Mouse (Mus musculus) embryo, embryonic 9.5 days (tissue): Measurements from ENCODE around the gene Exoc4.

Experiments used
- DNase-seq: peaks from one replicate; pipeline ENCODE4 v3.0.0-alpha.2; 2017; ENCODE audit errors: extremely low spot score

The Exoc4 gene

GRCm38 (mm10) chr6:33930087-33930945 lies 681.4 kb downstream of the Exoc4 start:
- no peak for DNase-seq

GRCm38 (mm10) chr6:33937906-33938305 lies 689.0 kb downstream of the Exoc4 start:
- no peak for DNase-seq

- no peak for DNase-seq
Observed at GRCm38 (mm10) chr6:33939169-33939568, 690.3 kb downstream of the Exoc4 start.

- DNase-seq = no peak
Observed at GRCm38 (mm10) chr6:33946911-33947489, 698.1 kb downstream of the Exoc4 start.

- DNase-seq = no peak
Observed at GRCm38 (mm10) chr6:33950113-33950512, 701.2 kb downstream of the Exoc4 start.

DNA sequence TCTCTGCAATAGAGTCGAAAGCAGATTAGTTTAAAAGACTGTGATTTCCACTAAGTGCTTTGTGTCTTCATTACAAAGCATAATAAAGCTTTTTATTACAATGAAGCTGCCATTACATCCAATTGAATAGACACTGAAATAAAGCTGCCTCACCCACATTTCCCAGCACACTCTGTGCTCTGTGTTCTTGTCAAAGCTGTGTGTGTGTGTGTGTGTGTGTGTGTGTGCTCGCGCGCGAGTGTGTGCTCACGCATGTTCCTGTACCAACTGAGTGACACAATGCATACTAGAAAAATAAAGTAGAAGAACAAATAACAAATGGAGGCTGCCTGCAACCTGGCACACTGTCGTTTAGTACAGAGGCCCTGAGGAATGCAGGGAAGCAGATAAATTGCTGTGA lies 706.6 kb downstream of the Exoc4 start:
- DNase-seq = no peak

DNA sequence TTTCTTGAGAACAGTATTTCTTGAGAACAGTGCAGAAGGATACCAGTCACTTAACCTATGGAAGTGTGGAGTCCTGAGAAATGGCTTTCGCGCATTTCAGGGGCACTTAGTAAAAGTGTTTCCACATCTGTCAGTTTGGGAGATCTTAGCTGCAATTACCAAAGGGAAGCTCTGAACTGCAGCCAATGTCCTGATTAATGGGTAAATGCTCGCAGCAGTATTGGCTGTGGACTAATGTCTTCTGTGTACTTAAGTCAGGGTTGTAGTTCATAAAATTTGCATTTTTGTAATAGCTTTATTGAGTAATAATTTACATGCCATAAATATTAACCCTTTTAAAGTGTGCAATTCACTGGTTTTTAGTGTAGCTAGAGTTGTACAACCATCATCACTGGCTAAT lies 709.4 kb downstream of the Exoc4 start:
- no peak for DNase-seq

DNA sequence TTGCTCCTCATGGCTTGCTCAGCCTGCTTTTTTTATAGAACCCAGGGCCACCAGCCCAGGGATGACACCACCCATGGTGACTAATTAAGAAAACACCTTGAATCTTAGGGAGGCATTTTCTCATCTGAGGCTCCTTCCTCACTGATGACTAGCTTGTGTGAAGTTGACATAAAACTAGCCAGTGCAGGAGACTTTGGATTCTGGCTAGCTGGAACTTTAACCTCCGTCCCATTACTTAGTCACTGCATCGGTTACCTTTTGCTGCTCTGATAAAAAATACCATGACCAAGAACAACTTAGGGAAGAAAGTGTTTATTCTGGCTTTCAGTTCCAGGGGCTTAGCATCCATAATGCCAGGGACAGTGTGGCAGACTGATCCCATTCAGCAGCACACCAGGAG lies 711.9 kb downstream of the Exoc4 start:
- no peak for DNase-seq

GRCm38 (mm10) chr6:33963092-33963491 lies 714.2 kb downstream of the Exoc4 start:
- no peak for DNase-seq

DNA sequence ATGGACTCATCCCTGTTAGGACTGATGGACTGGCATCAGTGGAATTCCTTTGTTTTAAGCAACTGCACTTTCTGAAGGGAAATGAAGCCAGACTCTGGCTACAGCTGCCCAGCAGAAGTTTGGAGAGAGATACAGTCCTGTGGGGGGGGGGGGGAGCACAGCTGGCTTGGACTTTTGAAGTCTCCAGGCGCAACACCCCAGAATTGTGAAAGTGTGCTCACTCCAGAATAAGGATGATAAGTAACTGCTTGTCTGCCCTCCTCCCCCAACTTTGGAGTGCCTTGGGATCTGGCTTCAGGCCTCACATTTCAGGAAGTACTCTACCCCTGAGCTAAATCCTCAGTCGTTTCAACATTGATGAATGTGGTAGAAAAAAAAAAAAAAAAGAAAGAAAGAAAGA lies 716.7 kb downstream of the Exoc4 start:
- DNase-seq = no peak

- no peak for DNase-seq
Observed at GRCm38 (mm10) chr6:33968746-33969145, 719.9 kb downstream of the Exoc4 start.

GRCm38 (mm10) chr6:33972801-33973200 lies 723.9 kb downstream of the Exoc4 start:
- no peak for DNase-seq

DNA sequence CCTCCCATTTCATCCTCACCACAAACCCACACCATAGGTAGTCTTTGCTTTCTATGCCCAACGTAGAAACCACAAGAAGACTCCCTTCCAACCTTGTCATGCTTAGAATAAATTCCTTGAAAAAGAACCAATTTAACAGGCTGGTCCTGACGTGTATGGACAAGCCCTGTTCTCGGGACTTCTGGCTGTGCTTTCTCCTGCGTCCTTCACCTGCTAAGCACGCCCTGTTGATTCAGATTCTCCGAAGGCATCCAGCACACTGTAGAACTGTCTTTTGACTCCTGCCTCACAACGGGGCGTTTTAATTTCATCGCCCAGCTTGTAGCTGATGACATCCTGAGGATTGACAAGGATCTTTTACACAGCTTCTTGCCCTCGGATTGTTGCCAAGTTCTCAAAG lies 727.7 kb downstream of the Exoc4 start:
- no peak for DNase-seq

DNA sequence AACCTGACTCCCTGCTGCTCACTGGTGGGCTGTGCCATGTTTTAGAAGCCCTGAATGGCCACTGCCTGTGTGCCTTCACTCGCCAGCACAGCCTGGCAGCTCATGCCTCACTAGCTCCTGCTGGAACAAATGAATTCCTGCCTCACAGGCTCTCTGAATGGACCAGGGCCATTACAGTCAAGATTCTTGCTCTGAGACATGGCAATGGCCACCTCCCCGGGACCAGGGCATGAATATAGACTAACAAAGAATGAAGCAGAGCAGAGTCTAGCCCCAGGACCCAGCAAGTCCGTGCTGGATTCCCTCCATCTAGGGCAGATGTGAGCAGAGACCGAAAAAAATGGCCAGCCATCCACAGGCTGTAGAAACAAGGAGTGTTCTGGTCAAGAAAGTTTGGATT lies 728.6 kb downstream of the Exoc4 start:
- peak; percentile 17 for DNase-seq

DNA sequence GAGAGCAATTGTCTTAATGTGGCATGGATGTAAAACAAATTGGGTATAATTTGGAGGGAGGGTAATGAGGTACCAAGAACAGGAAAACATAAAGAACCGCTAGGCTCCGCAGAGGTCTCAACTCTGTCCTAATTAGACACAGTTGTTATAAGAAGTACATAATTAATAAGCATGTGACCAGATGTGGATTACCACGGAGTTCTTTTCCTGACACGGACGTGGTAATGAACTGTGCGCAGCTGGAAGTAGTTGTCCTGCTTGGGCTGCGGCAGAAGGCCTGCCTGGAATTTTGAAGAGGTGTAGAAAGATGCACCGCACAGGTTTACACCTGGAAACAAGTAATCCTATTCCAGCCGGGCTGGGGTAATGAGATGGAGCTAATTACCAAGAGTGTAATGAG lies 729.0 kb downstream of the Exoc4 start:
- no peak for DNase-seq

GRCm38 (mm10) chr6:33982709-33983108 lies 733.8 kb downstream of the Exoc4 start:
- no peak for DNase-seq

DNA sequence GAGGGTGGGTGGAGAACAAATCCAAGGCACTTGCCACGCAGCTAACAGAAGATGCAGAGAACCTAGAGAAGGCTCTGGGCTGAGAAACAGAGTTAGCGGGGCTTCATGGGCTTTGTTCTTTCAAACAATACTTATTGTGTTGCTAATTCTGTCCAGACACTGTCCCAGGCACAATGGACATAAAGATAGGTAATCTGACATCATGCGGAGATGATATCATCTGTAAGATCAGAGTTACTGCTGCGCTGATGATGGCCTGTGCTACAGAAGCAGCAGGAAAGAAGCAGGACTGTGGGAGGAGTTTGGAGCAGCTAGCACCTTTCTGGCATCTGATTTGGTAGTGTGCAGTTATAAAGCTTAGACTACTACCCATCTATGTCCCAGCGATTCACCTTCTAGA lies 738.2 kb downstream of the Exoc4 start:
- no peak for DNase-seq

- peak; percentile 2 for DNase-seq
Observed at GRCm38 (mm10) chr6:33992213-33993034, 743.5 kb downstream of the Exoc4 start.

DNA sequence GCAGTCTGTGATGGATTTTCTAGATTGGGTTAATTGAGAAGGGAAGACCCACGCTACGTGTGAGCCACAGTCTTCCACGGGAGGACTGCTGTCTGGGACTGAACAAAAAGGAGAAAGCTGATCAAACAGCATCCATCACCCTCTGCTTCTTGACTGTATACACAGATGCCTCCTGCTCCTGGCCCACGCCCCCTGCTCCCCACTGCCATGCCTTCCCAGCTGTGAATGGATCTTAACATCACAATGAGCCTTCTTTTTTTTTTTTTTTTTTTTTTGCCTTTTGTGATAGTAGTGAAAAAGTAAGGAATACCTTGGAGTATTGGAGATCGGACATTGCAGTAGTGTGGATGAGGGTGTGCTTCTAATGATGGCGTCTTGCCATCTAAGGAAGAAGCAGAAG lies 745.0 kb downstream of the Exoc4 start:
- DNase-seq = no peak

DNA sequence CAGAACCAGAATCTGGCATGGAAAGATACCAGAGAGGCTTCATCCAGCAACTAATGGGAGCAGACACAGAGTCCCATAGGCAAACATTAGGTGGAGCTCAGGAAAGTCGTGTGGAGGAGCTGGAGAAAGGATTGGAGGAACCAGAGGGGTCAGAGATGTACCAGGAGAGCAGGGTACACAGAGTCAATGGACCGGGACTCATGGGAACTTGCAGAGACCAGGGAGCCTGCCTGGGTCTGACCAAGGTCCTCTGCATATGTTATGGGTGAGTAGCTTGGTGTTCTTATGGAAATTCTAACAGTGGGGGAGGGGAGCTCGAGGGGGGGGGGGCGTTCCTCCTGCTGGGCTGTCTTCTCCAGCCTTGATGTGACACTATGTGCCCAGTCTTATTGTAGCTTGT lies 749.7 kb downstream of the Exoc4 start:
- DNase-seq = no peak

DNA sequence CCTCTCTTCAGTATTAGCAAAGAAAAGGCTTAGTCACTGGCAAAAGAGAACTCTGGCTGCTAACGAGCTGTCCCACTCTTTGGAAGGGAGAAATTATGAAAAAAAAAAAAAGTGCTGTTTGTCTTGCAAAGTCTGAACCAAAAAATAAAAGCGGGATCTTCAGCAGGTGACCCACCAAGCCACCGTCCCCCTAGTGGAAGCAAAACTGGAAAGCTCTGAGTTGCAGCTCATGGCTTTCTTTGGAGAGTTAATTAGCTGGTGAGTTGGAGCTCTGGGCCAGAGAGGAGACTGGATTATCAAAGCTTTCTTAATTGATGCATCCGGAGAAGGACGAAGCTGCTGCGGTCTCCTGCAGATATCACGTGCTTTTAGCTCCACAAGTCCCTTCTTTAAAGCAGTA lies 750.6 kb downstream of the Exoc4 start:
- DNase-seq = no peak

DNA sequence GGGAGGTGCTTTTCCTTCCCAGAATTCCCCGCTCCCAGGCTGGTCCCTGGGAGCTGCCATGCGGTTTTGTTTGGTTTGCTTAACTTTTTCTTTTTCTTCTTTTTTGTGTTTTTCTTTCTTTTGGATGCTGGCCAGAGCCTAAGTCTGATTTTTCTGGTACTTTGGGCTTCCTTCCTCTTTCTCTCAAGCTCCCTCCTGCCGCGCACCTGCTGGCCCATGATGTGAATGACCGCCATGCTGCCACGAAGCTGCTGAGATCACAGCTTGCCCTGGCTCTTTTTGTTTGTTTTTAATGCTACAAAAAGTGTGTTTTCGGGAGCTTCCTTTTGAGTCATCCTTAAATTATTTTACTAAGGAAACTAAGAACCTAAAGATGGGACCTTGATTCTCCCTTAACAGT lies 751.8 kb downstream of the Exoc4 start:
- no peak for DNase-seq

GRCm38 (mm10) chr6:34003033-34003432 lies 754.1 kb downstream of the Exoc4 start:
- DNase-seq = no peak
